Mouse (Mus musculus): ENCODE results near the gene Mgat4d.

- TF ChIP-seq POLR2A (IDR thresholded peaks at IDR 0.05; ENCODE audit: borderline replicate concordance, low read depth, low read length) (no peak), CTCF (IDR thresholded peaks at IDR 0.05; ENCODE audit: low read depth, low read length) (no peak)
Measured at GRCm38 (mm10) chr8:83397726-83398125, 49.5 kb downstream of the Mgat4d start.
